Mouse (Mus musculus) neural tube, embryonic 10.5 days (tissue): ENCODE results near the gene Krt42.
"Not testable (repeated sequence)": the region's sequence is repeated elsewhere in the genome, so short reads cannot be mapped to it uniquely, and the experiment has no call there.

Experiments used
- DNase-seq: peaks from one replicate; pipeline ENCODE4 v3.0.0-alpha.2; 2017; ENCODE audit warnings: low spot score; ENCODE audit errors: extremely low spot score

Krt42 gene

GRCm38 (mm10) chr11:100269821-100270332, at the start of gene Krt42:
TSS of gene Krt42 (minus strand) at chr11:100269871.
- DNase-seq, result no peak

DNA sequence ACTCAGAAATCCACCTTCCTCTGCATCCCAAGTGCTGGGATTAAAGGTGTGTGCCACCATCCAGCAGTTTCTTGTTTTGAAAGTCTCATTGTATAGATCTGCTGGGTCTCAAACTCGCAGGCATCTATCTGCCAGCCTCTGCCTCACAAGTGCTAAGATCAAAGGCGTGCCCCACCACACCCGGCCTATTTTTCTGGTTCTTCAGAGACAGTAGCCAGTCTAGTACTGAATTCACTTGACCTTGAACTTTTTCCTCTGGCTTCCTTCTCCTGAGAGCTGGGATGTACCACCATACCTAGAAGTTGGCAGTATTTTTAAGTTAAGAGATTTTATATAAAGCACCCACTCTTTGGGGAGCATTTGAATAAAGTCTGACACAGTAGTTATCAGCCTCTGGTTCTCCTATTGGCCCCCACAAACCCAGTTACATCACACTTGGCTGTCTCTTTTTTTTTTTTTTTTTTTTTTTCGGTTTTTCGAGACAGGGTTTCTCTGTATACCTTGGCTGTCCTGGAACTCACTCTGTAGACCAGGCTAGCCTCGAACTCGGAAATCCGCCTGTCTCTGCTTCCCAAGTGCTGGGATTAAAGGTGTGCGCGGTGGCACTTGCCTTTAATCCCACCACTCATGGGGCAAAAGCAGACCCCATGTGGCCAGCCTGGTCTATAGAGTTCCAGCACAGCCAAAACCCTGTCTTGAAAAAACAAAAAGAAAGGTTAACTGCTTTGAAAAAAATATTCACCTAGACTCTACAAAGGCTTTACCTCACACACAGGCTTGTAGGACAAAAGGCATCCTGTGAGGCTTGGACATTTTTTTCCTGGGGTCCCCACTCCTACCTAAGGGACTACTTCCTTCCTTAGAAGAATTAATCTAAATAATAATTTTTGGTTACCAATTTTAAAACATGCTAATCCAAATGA, 49.1 kb upstream of the Krt42 start:
- DNase-seq, result no peak

GRCm38 (mm10) chr11:100317826-100318380, 48.2 kb upstream of the Krt42 start:
- DNase-seq, result no peak

- DNase-seq, result no peak
These were observed 45.8 kb upstream of the Krt42 start for GRCm38 (mm10) chr11:100315439-100315838.

DNA sequence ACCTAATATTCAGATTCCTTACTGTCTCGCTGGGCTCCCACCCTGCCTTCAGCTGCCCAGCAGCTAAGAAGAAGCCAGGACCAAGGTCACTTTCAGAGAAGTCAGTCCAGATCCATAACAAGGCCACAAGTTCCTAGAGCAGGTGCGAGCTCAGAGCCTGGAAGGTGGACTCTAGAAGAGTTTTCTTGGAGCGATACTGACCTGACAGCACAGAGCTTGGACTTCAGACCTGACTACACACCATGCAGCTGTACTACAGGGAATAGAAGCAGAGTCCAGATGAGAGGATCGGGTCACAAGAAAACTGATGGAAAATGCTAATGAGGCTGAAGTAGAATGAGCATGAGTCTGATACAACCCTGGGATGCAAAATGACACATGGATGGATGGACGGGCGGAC, 43.8 kb upstream of the Krt42 start:
- DNase-seq, result no peak

- no peak for DNase-seq
These were observed 42.5 kb upstream of the Krt42 start for GRCm38 (mm10) chr11:100312096-100312679.

DNA sequence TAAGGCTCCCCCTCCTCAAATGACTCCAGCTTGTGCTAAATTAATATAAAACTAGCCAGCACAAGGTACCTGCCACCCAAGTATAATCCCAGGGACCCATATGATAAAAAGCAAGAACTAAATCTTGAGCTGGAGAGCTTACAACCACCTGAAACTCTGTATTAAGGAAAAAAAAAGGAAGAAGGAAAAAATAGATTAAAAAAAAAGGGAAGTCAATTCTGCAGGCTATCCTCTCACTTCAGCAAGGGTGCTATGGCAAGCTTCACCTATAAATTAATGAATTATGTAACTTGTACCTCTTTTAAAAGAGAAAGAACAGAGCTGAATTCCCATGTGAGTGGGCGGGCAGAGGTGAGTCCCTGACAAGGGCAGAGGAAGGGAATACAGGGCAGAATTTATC, 42.0 kb upstream of the Krt42 start:
- no peak for DNase-seq

- not testable (repeated sequence) for DNase-seq
These were observed 39.0 kb upstream of the Krt42 start for GRCm38 (mm10) chr11:100308672-100309071.

- DNase-seq, result no peak
These were observed 38.2 kb upstream of the Krt42 start for GRCm38 (mm10) chr11:100307900-100308299.

DNA sequence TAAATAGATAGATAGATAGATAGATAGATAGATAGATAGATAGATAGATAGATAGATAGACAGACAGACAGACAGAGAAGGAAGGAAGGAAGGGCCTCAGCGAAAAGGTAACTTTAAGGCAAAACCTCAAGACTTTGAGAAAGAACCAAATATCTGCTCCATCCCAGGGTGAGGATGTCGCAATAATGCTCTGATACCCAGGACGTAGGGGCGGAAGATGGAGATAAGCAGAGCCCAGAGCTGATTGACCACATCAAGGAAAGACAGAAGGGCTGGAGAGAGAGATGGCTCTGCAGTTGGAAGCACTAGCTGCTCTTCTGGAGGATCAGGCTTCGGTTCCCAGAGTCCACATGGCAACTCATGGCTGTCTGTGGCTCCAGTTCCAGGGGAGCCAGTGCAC, 31.6 kb upstream of the Krt42 start:
- DNase-seq, result no peak

DNA sequence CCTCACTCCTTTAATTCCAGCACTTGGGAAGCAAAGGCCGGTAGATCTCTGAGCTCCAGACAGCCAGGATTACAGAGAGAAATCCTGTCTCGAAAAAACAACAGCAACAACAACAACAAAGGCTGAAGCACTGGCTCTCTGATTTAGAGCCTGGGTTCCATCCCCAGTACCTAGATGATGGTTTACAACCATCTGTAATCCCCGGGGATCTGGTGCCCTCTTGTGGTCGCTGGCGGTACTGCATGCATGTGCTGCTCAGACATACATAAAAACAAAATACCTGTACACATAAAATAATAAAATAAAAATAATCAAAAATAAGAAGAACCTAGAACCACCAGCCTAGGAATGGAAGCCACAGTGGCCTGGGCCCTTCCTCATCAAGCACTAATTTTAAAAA, 30.6 kb upstream of the Krt42 start:
- peak; percentile 84 for DNase-seq

DNA sequence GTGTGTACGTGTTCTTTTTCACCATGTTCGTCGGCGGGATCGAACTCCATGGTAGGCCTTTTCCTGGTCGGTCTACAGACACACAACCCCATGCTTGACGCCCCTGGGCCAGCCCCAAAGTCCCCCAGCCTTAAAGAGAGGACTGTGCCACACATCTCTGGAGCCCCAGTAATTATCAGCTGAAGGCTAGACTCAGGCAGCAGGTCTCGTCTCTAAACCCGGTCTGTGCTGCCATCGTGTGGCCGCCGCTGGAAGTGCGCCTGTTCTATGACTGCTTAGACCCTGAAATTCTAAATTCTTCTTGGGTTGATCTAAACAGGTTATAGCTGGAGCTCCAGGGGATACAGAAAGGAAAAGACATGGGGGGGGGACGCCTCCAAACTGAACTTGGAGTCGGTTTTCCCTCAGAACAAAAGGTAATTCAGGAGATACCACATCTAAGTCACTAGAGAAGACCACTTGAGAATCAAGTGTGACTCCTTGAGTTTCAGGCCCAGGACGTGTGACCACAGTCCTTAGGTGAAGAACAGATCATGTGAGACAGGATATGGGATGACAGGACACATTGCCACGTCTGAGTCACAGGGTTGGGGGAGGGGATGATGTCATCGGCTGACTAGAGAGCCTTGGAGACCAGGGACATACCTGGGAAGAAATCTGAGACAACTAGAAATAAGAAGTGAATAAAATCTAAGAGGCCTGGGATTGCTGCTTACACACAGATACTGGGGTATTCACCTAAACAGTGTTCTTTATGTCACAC, 28.8 kb upstream of the Krt42 start:
- DNase-seq, result peak; percentile 90

DNA sequence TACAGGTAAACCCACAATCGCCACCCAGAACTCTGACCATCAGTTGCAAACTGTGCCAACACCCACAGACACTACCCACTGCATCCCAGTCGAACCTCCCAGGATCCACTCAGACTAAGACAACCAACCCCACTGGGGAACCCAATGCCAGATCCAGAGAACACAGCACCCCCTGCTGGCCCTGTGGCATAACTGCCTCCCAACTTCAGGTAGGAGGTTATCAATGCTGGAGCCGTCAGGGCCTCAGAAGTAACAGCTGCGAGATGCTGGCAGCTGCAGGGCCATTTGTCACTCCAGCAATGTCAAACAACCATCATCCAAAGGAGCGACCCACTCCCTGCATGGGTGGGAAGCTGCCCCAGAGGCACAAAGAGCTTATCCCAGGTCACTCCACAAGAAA, 28.1 kb upstream of the Krt42 start:
- no peak for DNase-seq

- DNase-seq, result peak; percentile 91
These were observed 25.6 kb upstream of the Krt42 start for GRCm38 (mm10) chr11:100295308-100295707.

DNA sequence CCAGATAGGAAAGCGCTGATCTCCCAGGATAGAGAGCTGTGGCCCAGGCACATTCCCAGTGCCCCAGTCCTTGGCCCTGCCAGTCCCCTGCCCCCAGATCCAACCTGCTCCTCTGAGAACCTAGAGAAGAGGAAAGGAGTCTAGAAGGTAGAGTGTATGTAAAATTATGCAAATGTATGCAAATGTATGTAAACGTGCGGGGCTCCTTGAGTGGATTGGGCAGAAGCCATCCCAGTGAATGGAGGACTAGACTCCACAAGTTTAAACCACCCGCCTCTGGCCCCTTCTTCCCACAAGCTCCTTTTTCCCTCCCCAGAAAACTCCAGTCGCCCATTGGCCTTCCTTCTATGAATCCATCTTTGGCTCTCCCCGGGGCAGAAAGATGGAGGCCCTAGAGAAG, 23.2 kb upstream of the Krt42 start:
- no peak for DNase-seq

DNA sequence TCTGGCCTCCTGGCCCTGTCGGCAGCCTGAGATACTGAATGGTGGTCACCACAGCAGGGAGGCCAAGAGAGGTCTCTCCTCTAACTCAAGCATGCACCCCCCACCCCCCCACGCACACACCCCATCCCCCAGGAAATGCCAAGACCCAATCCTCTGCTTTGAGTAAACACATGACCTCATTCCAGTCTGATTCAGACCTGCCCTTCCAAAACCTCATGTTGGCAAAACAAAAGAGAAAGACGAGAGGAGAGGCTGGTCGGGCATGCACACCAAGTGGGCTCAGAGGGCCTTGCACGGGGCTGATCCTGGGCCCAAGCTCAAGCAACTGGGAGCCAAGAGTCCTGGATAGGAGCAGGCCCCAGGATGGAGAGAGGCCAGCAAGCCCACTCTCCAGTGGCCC, 20.6 kb upstream of the Krt42 start:
- DNase-seq, result no peak

GRCm38 (mm10) chr11:100288942-100289341, 19.3 kb upstream of the Krt42 start:
- DNase-seq, result no peak

GRCm38 (mm10) chr11:100287024-100287423, 17.4 kb upstream of the Krt42 start:
- DNase-seq, result no peak

- DNase-seq, result no peak
These were observed 15.3 kb upstream of the Krt42 start for GRCm38 (mm10) chr11:100284988-100285387.

GRCm38 (mm10) chr11:100282549-100282948, 12.9 kb upstream of the Krt42 start:
- peak; percentile 84 for DNase-seq
